Mouse (Mus musculus): ENCODE results near the gene Thsd7b.

DNA sequence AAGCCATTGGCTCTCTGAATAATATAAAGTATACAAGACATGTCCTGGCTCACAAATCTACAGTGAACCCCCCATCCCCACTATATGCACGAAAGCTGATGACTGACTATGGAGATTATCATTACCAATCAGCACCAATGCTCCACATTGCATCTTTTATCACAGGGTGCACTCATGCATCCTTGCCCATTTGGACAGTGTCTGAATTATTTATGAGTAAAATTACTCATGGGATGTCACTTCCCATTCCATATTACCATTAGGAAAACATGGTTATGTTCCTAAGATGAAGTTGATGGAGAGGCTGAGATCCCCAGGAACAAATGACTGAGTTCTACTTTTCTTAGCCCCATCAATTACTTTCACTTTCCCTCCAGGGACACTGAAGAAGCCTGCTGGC, 220.8 kb downstream of the Thsd7b start:
- TF ChIP-seq CTCF (IDR thresholded peaks at IDR 0.05; ENCODE audit: control insufficient read depth, insufficient read depth, low read length): no peak
- no peak for TF ChIP-seq POLR2A (IDR thresholded peaks at IDR 0.05; ENCODE audit: borderline replicate concordance, control insufficient read depth, low read depth, low read length)

Data from bone marrow, adult 2 months (tissue).